In genomic region chr4:88167008-88167862, GRCm38 (mm10) we compare ENCODE assay signal across 15 mouse cellular contexts.
DNase-seq lines count a peak whose midpoint lies in the region; ATAC-seq and TF ChIP-seq lines count a peak whose summit lies in the region.
"Had no signal": no experiment of that assay in that cellular context is flagged by ENCODE, and none has a peak within 500 bp of the region (broad histone marks: within the 10 kb centered on the region; RNA-seq: fewer than 3 reads in every experiment).

No protein-coding gene starts in this region.

- ATAC-seq in megakaryocyte progenitor cell, adult 5-6 weeks (replicated peaks; ENCODE audit: poor library complexity): peak; percentile 84
- no peak for ATAC-seq in hindbrain, embryonic 14.5 days (ENCODE audit: low FRiP score)
- no peak for ATAC-seq in lung, postnatal 0 days
- no peak for ATAC-seq in kidney, embryonic 16.5 days (ENCODE audit: low FRiP score, low TSS enrichment)

- TF ChIP-seq EP300 in lung, postnatal 0 days (IDR thresholded peaks at IDR 0.05): no peak

- H3K4me3 ChIP-seq in bone marrow macrophage, adult 2 months (ENCODE audit: insufficient read depth, low read length): peak overlapping the region; percentile 17; the same call in 1 of the 2 replicates
- no peak overlapping the region for H3K4me3 ChIP-seq in hindbrain, embryonic 14.5 days (replicated peaks; ENCODE audit: low read length)
- no peak overlapping the region for H3K4me3 ChIP-seq in lung, postnatal 0 days (ENCODE audit: low read depth, low read length)
- H3K4me3 ChIP-seq in kidney, embryonic 16.5 days (ENCODE audit: low read length): no peak overlapping the region
- H3K4me3 ChIP-seq: embryonic facial prominence, embryonic 12.5 days; heart, embryonic 10.5 days; limb, embryonic 15.5 days; neural tube, embryonic 12.5 days had no signal

- no peaks in the 10 kb centered on the region for H3K27me3 ChIP-seq in hindbrain, embryonic 14.5 days (ENCODE audit: control insufficient read depth, insufficient read depth, low read length)
- no peaks in the 10 kb centered on the region for H3K27me3 ChIP-seq in lung, postnatal 0 days (replicated peaks; ENCODE audit: insufficient read depth, low read length)
- H3K27me3 ChIP-seq in kidney, embryonic 16.5 days (ENCODE audit: insufficient read depth, low read length): no peaks in the 10 kb centered on the region
- H3K27me3 ChIP-seq: embryonic facial prominence, embryonic 12.5 days; limb, embryonic 15.5 days; neural tube, embryonic 12.5 days had no signal

- WGBS in hindbrain, embryonic 14.5 days: 89% methylated on average over 7 of the region's 7 CpGs
- 73% methylated on average over 7 of the region's 7 CpGs for WGBS in lung, postnatal 0 days
- WGBS in kidney, embryonic 16.5 days: 72% methylated on average over 7 of the region's 7 CpGs

- peak; percentile 49 for DNase-seq in CD4-positive, CD25-positive, alpha-beta regulatory T cell, adult 2 months (ENCODE audit: low read depth, low spot score)
- peak; percentile 48 to 51 for DNase-seq in cerebellum, postnatal 36 days
- no peak for DNase-seq in hindbrain, embryonic 14.5 days (ENCODE audit: low spot score)
- DNase-seq in lung, postnatal 0 days (ENCODE audit: low spot score): no peak
- DNase-seq in kidney, postnatal 4 days: no peak
- DNase-seq: adrenal gland, postnatal 14 days; right cerebral cortex, postnatal 25 days had no signal

- H3K27ac ChIP-seq in bone marrow macrophage, adult 2 months (ENCODE audit: insufficient read depth, low read depth, low read length): peak overlapping the region; percentile 21; the same call in 1 of the 2 replicates
- H3K27ac ChIP-seq in hindbrain, embryonic 14.5 days: no peak overlapping the region
- H3K27ac ChIP-seq in lung, postnatal 0 days (ENCODE audit: low read length): no peak overlapping the region
- H3K27ac ChIP-seq in kidney, embryonic 16.5 days (ENCODE audit: low read length): no peak overlapping the region
- H3K27ac ChIP-seq: embryonic facial prominence, embryonic 12.5 days; heart, embryonic 10.5 days; limb, embryonic 15.5 days; neural tube, embryonic 12.5 days had no signal

- H3K9me3 ChIP-seq in hindbrain, embryonic 14.5 days (ENCODE audit: control insufficient read depth, low read length): no peaks in the 10 kb centered on the region
- no peaks in the 10 kb centered on the region for H3K9me3 ChIP-seq in lung, postnatal 0 days (ENCODE audit: low read length)
- H3K9me3 ChIP-seq in kidney, embryonic 16.5 days (ENCODE audit: low read length): no peaks in the 10 kb centered on the region
- H3K9me3 ChIP-seq: embryonic facial prominence, embryonic 12.5 days; heart, embryonic 10.5 days; limb, embryonic 15.5 days; neural tube, embryonic 12.5 days had no signal

- H3K4me1 ChIP-seq in bone marrow macrophage, adult 2 months (ENCODE audit: control insufficient read depth, insufficient read depth, low read length): peaks cover 14% of the 10 kb centered on the region
- H3K4me1 ChIP-seq in hindbrain, embryonic 14.5 days (replicated peaks; ENCODE audit: control insufficient read depth, insufficient read depth, low read length): peaks cover 12% of the 10 kb centered on the region
- H3K4me1 ChIP-seq in lung, postnatal 0 days (ENCODE audit: insufficient read depth, low read depth, low read length): no peaks in the 10 kb centered on the region
- H3K4me1 ChIP-seq in kidney, embryonic 16.5 days (ENCODE audit: insufficient read depth, low read length): peaks cover 9% of the 10 kb centered on the region
- H3K4me1 ChIP-seq: limb, embryonic 15.5 days had no signal

- no peak overlapping the region for H3K9ac ChIP-seq in hindbrain, embryonic 14.5 days
- H3K9ac ChIP-seq in lung, postnatal 0 days (replicated peaks; ENCODE audit: low read depth): no peak overlapping the region
- no peak overlapping the region for H3K9ac ChIP-seq in kidney, embryonic 16.5 days (replicated peaks; ENCODE audit: low read length)
- H3K9ac ChIP-seq: embryonic facial prominence, embryonic 12.5 days; limb, embryonic 15.5 days; neural tube, embryonic 12.5 days had no signal

- TF ChIP-seq CTCF in bone marrow macrophage, adult 2 months (IDR thresholded peaks at IDR 0.05; ENCODE audit: low read depth, low read length): no peak
- no peak for TF ChIP-seq CTCF in lung, postnatal 0 days (IDR thresholded peaks at IDR 0.05)

- no peaks in the 10 kb centered on the region for H3K36me3 ChIP-seq in hindbrain, embryonic 14.5 days (replicated peaks; ENCODE audit: control insufficient read depth, insufficient read depth)
- no peaks in the 10 kb centered on the region for H3K36me3 ChIP-seq in lung, postnatal 0 days (ENCODE audit: insufficient read depth, low read length)
- no peaks in the 10 kb centered on the region for H3K36me3 ChIP-seq in kidney, embryonic 16.5 days (ENCODE audit: insufficient read depth, low read length)
- H3K36me3 ChIP-seq: embryonic facial prominence, embryonic 12.5 days; heart, embryonic 10.5 days; limb, embryonic 15.5 days; neural tube, embryonic 12.5 days had no signal

- no peak for TF ChIP-seq POLR2A in bone marrow macrophage, adult 2 months (IDR thresholded peaks at IDR 0.05; ENCODE audit: borderline replicate concordance, low read depth, low read length)

- H3K4me2 ChIP-seq in hindbrain, embryonic 14.5 days (replicated peaks): no peak overlapping the region
- no peak overlapping the region for H3K4me2 ChIP-seq in lung, postnatal 0 days (replicated peaks; ENCODE audit: low read depth, low read length)
- no peak overlapping the region for H3K4me2 ChIP-seq in kidney, embryonic 16.5 days (replicated peaks; ENCODE audit: low read depth, low read length)
- H3K4me2 ChIP-seq: embryonic facial prominence, embryonic 12.5 days; limb, embryonic 15.5 days; midbrain, embryonic 11.5 days; neural tube, embryonic 12.5 days had no signal

Comparison
In these comparisons a context has a peak if more than half of its experiments do, and no peak if none do; other contexts are left out.
1. DNase-seq: peak in CD4-positive, CD25-positive, alpha-beta regulatory T cell, adult 2 months (single experiment) and cerebellum, postnatal 36 days (2 of 2); none in hindbrain, embryonic 14.5 days (single experiment), lung, postnatal 0 days (single experiment) and kidney, postnatal 4 days (0 of 2).